12 mouse cellular contexts compared by ENCODE assay signal in the genomic region with DNA sequence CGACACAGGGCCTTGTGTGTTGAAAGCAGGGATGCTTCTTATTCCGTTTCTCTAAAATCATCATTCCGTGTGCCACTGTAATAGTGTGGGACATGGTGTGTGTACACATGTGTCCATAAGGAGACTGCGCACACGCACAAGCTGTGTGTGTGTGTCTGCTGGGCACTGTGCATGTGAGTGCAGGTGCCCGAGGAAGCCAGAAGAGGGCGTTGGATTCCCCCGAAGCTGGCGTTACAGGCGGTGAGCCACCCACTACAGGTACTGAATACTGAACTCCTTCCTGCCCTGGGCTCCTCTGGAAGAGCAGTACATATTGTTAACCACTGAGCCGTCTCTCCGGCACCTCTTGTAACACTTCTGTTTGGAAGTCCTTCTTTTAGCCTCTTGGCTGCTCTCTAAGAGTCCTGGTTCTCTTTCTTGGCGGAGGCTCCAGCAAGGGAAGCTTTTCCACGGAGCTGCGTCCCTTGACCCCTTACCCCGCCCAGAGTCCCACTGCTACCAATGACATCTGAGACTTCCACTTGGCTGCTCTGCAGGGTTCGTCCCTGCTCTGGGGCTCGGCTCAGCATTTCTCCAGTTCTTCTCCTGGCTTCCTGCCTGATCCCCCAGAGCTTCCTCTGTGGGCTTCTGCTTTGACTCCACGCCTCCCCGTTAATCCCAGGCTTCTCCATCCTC. TPM values are rescaled to one million over a fixed set of nuclear protein-coding genes. Genes with fewer than 3 reads are reported as not detected.
DNase-seq lines count a peak whose midpoint lies in the region; ATAC-seq and TF ChIP-seq lines count a peak whose summit lies in the region.
"Had no signal": no experiment of that assay in that cellular context is flagged by ENCODE, and none has a peak within 500 bp of the region (broad histone marks: within the 10 kb centered on the region; RNA-seq: fewer than 3 reads in every experiment).

No protein-coding gene starts in this region.

- no peak overlapping the region for H3K4me3 ChIP-seq in kidney, adult 2 months (ENCODE audit: insufficient read depth, low read depth, low read length)
- H3K4me3 ChIP-seq in midbrain, postnatal 0 days (ENCODE audit: low read depth, low read length), result no peak overlapping the region
- no peak overlapping the region for H3K4me3 ChIP-seq in midbrain, embryonic 10.5 days
- H3K4me3 ChIP-seq in olfactory bulb, adult 2 months (ENCODE audit: insufficient read depth, low read depth, low read length), result no peak overlapping the region
- H3K4me3 ChIP-seq: erythroblast, embryonic 14.5 days; midbrain, embryonic 13.5 days; neural tube, embryonic 15.5 days had no signal

- H3K4me1 ChIP-seq in kidney, adult 2 months (ENCODE audit: control insufficient read depth, insufficient read depth, low read length), result peaks cover 21% of the 10 kb centered on the region; the same call in 1 of the 2 replicates
- H3K4me1 ChIP-seq in midbrain, postnatal 0 days (ENCODE audit: insufficient read depth, low read length), result peaks cover 5% of the 10 kb centered on the region; the same call in 1 of the 2 replicates
- peaks cover 12% of the 10 kb centered on the region for H3K4me1 ChIP-seq in midbrain, embryonic 10.5 days
- peaks cover 8% of the 10 kb centered on the region; the same call in 1 of the 2 replicates for H3K4me1 ChIP-seq in olfactory bulb, adult 2 months (ENCODE audit: control insufficient read depth, insufficient read depth, low read length)
- H3K4me1 ChIP-seq: midbrain, embryonic 13.5 days; neural tube, embryonic 15.5 days had no signal

- WGBS in kidney, adult 2 months, result 54% methylated on average over 20 of the region's 20 CpGs
- 78% methylated on average over 20 of the region's 20 CpGs for WGBS in midbrain, postnatal 0 days
- WGBS in midbrain, embryonic 10.5 days, result 86% methylated on average over 20 of the region's 20 CpGs
- 67% methylated on average over 20 of the region's 20 CpGs for WGBS in olfactory bulb, adult 2 months

- peak overlapping the region; percentile 42; the same call in 1 of the 2 replicates for H3K27ac ChIP-seq in kidney, adult 2 months (ENCODE audit: insufficient read depth, low read depth, low read length)
- no peak overlapping the region for H3K27ac ChIP-seq in midbrain, postnatal 0 days (ENCODE audit: low read depth, low read length)
- no peak overlapping the region for H3K27ac ChIP-seq in midbrain, embryonic 10.5 days (replicated peaks)
- H3K27ac ChIP-seq in olfactory bulb, adult 2 months (ENCODE audit: insufficient read depth, low read depth, low read length), result peak overlapping the region; percentile 6; the same call in 1 of the 2 replicates
- H3K27ac ChIP-seq: midbrain, embryonic 13.5 days; neural tube, embryonic 15.5 days had no signal

- H3K9ac ChIP-seq in midbrain, postnatal 0 days (replicated peaks; ENCODE audit: low read length, poor library complexity, severe bottlenecking), result no peak overlapping the region
- H3K9ac ChIP-seq: midbrain, embryonic 13.5 days; neural tube, embryonic 15.5 days had no signal

- H3K36me3 ChIP-seq in kidney, adult 2 months (ENCODE audit: control insufficient read depth, insufficient read depth, low read length), result no peaks in the 10 kb centered on the region
- no peaks in the 10 kb centered on the region for H3K36me3 ChIP-seq in midbrain, postnatal 0 days (ENCODE audit: insufficient read depth, low read length)
- no peaks in the 10 kb centered on the region for H3K36me3 ChIP-seq in midbrain, embryonic 10.5 days
- H3K36me3 ChIP-seq: midbrain, embryonic 13.5 days; neural tube, embryonic 15.5 days had no signal

- TF ChIP-seq CTCF in kidney, adult 2 months (conservative IDR thresholded peaks at IDR 0.05; ENCODE audit: insufficient read depth, insufficient read length, low read depth, low read length), result no peak; the same call in 1 of the 2 replicates
- 0 out of 2 replicates have a peak, but pooled peaks have one; percentile 8 for TF ChIP-seq CTCF in midbrain, postnatal 0 days (IDR thresholded peaks at IDR 0.05)
- TF ChIP-seq CTCF in olfactory bulb, adult 2 months (IDR thresholded peaks at IDR 0.05; ENCODE audit: insufficient read depth, low read depth, low read length), result no peak

- peak; percentile 80 for DNase-seq in kidney, adult 2 months
- DNase-seq in kidney, adult 18-20 months, result no peak
- DNase-seq in midbrain, postnatal 0 days (ENCODE audit: low spot score), result no peak
- DNase-seq in midbrain, embryonic 10.5 days (ENCODE audit: low spot score), result no peak
- DNase-seq in heart, postnatal 4 days, result peak; percentile 33
- DNase-seq in urinary bladder, postnatal 10 days (ENCODE audit: low spot score), result no peak
- DNase-seq: adrenal gland, postnatal 36 days; spleen, adult 18-20 months had no signal

- no peak overlapping the region for H3K4me2 ChIP-seq in midbrain, postnatal 0 days (ENCODE audit: low read depth, low read length, poor library complexity, severe bottlenecking)
- H3K4me2 ChIP-seq: midbrain, embryonic 13.5 days; neural tube, embryonic 15.5 days had no signal

- H3K9me3 ChIP-seq in midbrain, postnatal 0 days (ENCODE audit: low read length), result no peaks in the 10 kb centered on the region
- H3K9me3 ChIP-seq in midbrain, embryonic 10.5 days (replicated peaks), result no peaks in the 10 kb centered on the region
- H3K9me3 ChIP-seq: midbrain, embryonic 13.5 days; neural tube, embryonic 15.5 days had no signal

- no peak for TF ChIP-seq POLR2A in kidney, adult 2 months (IDR thresholded peaks at IDR 0.05; ENCODE audit: low read depth, low read length)
- TF ChIP-seq POLR2A in olfactory bulb, adult 2 months (IDR thresholded peaks at IDR 0.05; ENCODE audit: insufficient read depth, low read depth, low read length), result no peak

- H3K27me3 ChIP-seq in kidney, adult 2 months (replicated peaks; ENCODE audit: control insufficient read depth, insufficient read depth, low read length), result no peaks in the 10 kb centered on the region
- no peaks in the 10 kb centered on the region for H3K27me3 ChIP-seq in midbrain, postnatal 0 days (ENCODE audit: insufficient read depth, low read length)
- H3K27me3 ChIP-seq in midbrain, embryonic 10.5 days (ENCODE audit: low read depth, poor library complexity, severe bottlenecking), result no peaks in the 10 kb centered on the region
- H3K27me3 ChIP-seq: midbrain, embryonic 13.5 days; neural tube, embryonic 15.5 days had no signal

- ATAC-seq in midbrain, postnatal 0 days (ENCODE audit: low FRiP score), result no peak
- ATAC-seq: midbrain, embryonic 13.5 days had no signal

RNA-seq across cellular contexts. Expression of gene Slc20a1, which starts 46.0 kb away (rescaled TPM):
- 14.0 and 14.7 TPM in 2 replicates for polyA plus RNA-seq in kidney, adult 2 months (2012; rRNA removed)
- total RNA-seq in midbrain, postnatal 0 days (2014; rRNA removed), result 80.0 and 82.2 TPM in 2 replicates
- polyA plus RNA-seq in midbrain, postnatal 0 days (2015; fragmentation: Nextera tagmentation; extraction: Ambion mirVana), result 44.9 and 47.7 TPM in 2 replicates
- 53.7 and 55.6 TPM in 2 replicates for polyA plus RNA-seq in midbrain, embryonic 10.5 days (2016; fragmentation: Nextera tagmentation; extraction: Ambion mirVana)
- total RNA-seq in heart, postnatal 4 days (2021), result 10 to 100 TPM; 31.3 to 34.4 TPM
- polyA plus RNA-seq in olfactory bulb, adult 2 months (2012; ENCODE audit: insufficient read depth, insufficient read length, low replicate concordance, missing spikeins), result 298 TPM in 1 of 2 replicates, not detected in the other

RNA-seq across cellular contexts. Expression of gene Ckap2l, which starts 52.4 kb away (rescaled TPM):
- polyA plus RNA-seq in kidney, adult 2 months (2012; rRNA removed), result 0.07 and 0.13 TPM in 2 replicates
- total RNA-seq in midbrain, postnatal 0 days (2014; rRNA removed), result 2.6 and 5.8 TPM in 2 replicates
- 4.8 and 5.0 TPM in 2 replicates for polyA plus RNA-seq in midbrain, postnatal 0 days (2015; fragmentation: Nextera tagmentation; extraction: Ambion mirVana)
- polyA plus RNA-seq in midbrain, embryonic 10.5 days (2016; fragmentation: Nextera tagmentation; extraction: Ambion mirVana), result 64.6 and 69.7 TPM in 2 replicates
- 10 to 100 TPM; 37.8 to 45.4 TPM for total RNA-seq in heart, postnatal 4 days (2021)
- polyA plus RNA-seq in olfactory bulb, adult 2 months (2012; ENCODE audit: insufficient read depth, insufficient read length, low replicate concordance, missing spikeins), result not detected in 2 replicates

Comparison
In these comparisons a context has a peak if more than half of its experiments do, and no peak if none do; other contexts are left out.
1. DNase-seq: peak in kidney, adult 2 months (single experiment) and heart, postnatal 4 days (single experiment); none in kidney, adult 18-20 months (single experiment), midbrain, postnatal 0 days (single experiment), midbrain, embryonic 10.5 days (single experiment) and urinary bladder, postnatal 10 days (single experiment).
2. H3K27ac ChIP-seq: peak in kidney, adult 2 months (single experiment) and olfactory bulb, adult 2 months (single experiment); none in midbrain, postnatal 0 days (single experiment) and midbrain, embryonic 10.5 days (single experiment).